Comparison of ENCODE assay signal across 13 mouse cellular contexts in the genomic region with DNA sequence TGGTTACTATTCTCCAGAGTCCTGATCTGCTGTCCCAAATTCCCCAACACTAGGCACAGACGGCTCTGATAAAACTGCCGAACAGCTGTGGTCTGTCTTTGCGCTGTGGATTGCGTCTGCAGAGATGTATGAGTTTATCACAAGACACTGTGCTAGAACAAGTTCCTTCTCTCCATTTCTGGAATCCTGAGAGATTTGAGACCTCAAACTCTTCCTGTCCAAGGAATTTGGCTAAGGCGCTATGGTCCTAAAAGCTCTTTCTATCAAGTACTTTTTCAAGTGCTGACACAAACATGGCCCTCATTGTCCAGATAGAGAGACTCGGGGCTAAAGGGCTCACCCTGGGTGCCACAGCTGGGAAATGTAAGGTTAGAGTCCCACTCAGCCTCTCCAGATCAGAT.
DNase-seq lines count a peak whose midpoint lies in the region; ATAC-seq and TF ChIP-seq lines count a peak whose summit lies in the region.
"Had no signal": no experiment of that assay in that cellular context is flagged by ENCODE, and none has a peak within 500 bp of the region (broad histone marks: within the 10 kb centered on the region; RNA-seq: fewer than 3 reads in every experiment).

No protein-coding gene starts in this region.

- H3K27ac ChIP-seq in intestine, embryonic 15.5 days: no peak overlapping the region
- H3K27ac ChIP-seq in intestine, postnatal 0 days (ENCODE audit: low read depth, low read length): no peak overlapping the region
- H3K27ac ChIP-seq: hindbrain, postnatal 0 days; limb, embryonic 13.5 days; midbrain, embryonic 15.5 days; neural tube, embryonic 12.5 days had no signal

- H3K4me3 ChIP-seq in intestine, embryonic 15.5 days (replicated peaks): no peak overlapping the region
- H3K4me3 ChIP-seq in intestine, postnatal 0 days (ENCODE audit: low read depth, low read length): no peak overlapping the region
- H3K4me3 ChIP-seq: limb, embryonic 13.5 days; midbrain, embryonic 15.5 days; neural tube, embryonic 12.5 days had no signal

- no peak for TF ChIP-seq CTCF in intestine, postnatal 0 days (IDR thresholded peaks at IDR 0.05; ENCODE audit: low read depth)

- H3K4me2 ChIP-seq in intestine, embryonic 15.5 days (replicated peaks): no peak overlapping the region
- H3K4me2 ChIP-seq in intestine, postnatal 0 days (replicated peaks; ENCODE audit: low read depth): no peak overlapping the region
- H3K4me2 ChIP-seq: limb, embryonic 13.5 days; midbrain, embryonic 15.5 days; neural tube, embryonic 12.5 days had no signal

- no peak overlapping the region for H3K9ac ChIP-seq in intestine, embryonic 15.5 days
- H3K9ac ChIP-seq in intestine, postnatal 0 days (ENCODE audit: low read depth, low read length): no peak overlapping the region
- H3K9ac ChIP-seq: limb, embryonic 13.5 days; midbrain, embryonic 15.5 days; neural tube, embryonic 12.5 days had no signal

- 48% methylated on average over 6 of the region's 6 CpGs for WGBS in intestine, embryonic 15.5 days
- WGBS in intestine, postnatal 0 days: 60% methylated on average over 6 of the region's 6 CpGs

- H3K4me1 ChIP-seq in intestine, embryonic 15.5 days (replicated peaks): peaks cover 9% of the 10 kb centered on the region; the same call in 1 of the 2 replicates
- no peaks in the 10 kb centered on the region for H3K4me1 ChIP-seq in intestine, postnatal 0 days (replicated peaks; ENCODE audit: control insufficient read depth, insufficient read depth, low read length)

- H3K9me3 ChIP-seq in intestine, embryonic 15.5 days: no peaks in the 10 kb centered on the region
- no peaks in the 10 kb centered on the region for H3K9me3 ChIP-seq in intestine, postnatal 0 days (ENCODE audit: control insufficient read depth)
- H3K9me3 ChIP-seq: limb, embryonic 13.5 days; midbrain, embryonic 15.5 days; neural tube, embryonic 12.5 days had no signal

- DNase-seq in heart, postnatal 14 days: peak; percentile 48 to 51
- peak; percentile 69 for DNase-seq in kidney, postnatal 10 days
- DNase-seq in lung, postnatal 25 days (ENCODE audit: low spot score): peak; percentile 43
- DNase-seq in liver: no peak
- no peak for DNase-seq in embryo, embryonic 11 days
- no peak for DNase-seq in frontal cortex, postnatal 25 days (ENCODE audit: low spot score in 2 of 2)
- DNase-seq: cerebellum, adult 9-10 months had no signal

- H3K27me3 ChIP-seq in intestine, embryonic 15.5 days (replicated peaks): no peaks in the 10 kb centered on the region
- H3K27me3 ChIP-seq in intestine, postnatal 0 days (replicated peaks; ENCODE audit: control insufficient read depth, insufficient read depth, low read length): no peaks in the 10 kb centered on the region
- H3K27me3 ChIP-seq: midbrain, embryonic 15.5 days had no signal

- no peaks in the 10 kb centered on the region for H3K36me3 ChIP-seq in intestine, embryonic 15.5 days
- no peaks in the 10 kb centered on the region for H3K36me3 ChIP-seq in intestine, postnatal 0 days (ENCODE audit: control insufficient read depth, insufficient read depth)
- H3K36me3 ChIP-seq: limb, embryonic 13.5 days; midbrain, embryonic 15.5 days; neural tube, embryonic 12.5 days had no signal

- peak; percentile 51; the same call in 1 of the 2 replicates for ATAC-seq in intestine, embryonic 15.5 days
- no peak for ATAC-seq in intestine, postnatal 0 days
- ATAC-seq: hindbrain, postnatal 0 days; midbrain, embryonic 15.5 days had no signal

- intact Hi-C loops in heart, postnatal 14 days (cut with DNase I): no loop called here

Comparison
In these comparisons a context has a peak if more than half of its experiments do, and no peak if none do; other contexts are left out.
1. DNase-seq: peak in heart, postnatal 14 days (2 of 2), kidney, postnatal 10 days (single experiment) and lung, postnatal 25 days (single experiment); none in liver (single experiment), embryo, embryonic 11 days (single experiment) and frontal cortex, postnatal 25 days (0 of 2).